Mouse (Mus musculus) ES-Bruce4 (cell line): ENCODE measurements at regions not wholly inside any gene's neighbourhood (a gene's known extent, or its start where the extent isn't known, plus 50 kb on each side); places are given as distances from the start of the nearest gene placed in this dataset.

Experiments used
- CTCF ChIP-seq: IDR thresholded peaks from one replicate; pipeline ENCODE4 v1.8.1; 2011; ENCODE audit warnings: low read depth, low read length
- POLR2A ChIP-seq: IDR thresholded peaks from one replicate; pipeline ENCODE4 v1.8.1; 2011; ENCODE audit warnings: low read length; ENCODE audit not compliant: insufficient read depth

DNA sequence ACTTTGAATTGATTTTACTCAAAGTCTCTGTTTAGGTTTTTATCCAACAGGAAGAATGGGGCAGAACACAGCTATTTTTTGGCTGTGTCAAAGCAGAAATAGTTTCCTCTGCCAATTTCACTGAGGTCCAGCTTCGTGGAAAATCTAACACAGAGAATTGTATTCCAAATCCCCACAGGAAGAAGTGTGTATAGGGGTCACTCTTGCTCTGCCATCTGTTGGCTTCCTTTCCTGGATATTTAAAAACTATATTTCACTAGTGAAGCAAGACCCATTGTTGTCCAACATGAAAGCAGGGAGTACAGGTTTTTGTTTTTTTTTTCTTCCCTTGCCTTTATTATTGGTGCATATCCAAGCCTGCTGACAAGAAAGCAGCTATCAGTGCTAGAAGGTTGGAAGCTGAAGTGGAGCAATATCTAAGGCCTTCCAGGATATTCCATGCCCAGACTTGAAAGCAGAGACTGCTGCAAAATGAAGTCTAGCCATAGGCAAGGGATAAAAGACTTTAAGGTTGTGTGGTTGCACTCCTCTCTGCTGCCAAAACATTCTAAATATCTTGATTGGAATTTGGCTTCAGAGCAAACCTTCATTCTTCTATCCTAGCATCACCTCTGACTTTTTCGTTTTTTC, 208.5 kb upstream of the Tlr4 start:
- TF ChIP-seq POLR2A (no peak), CTCF (no peak)
